Mouse (Mus musculus) neural tube, embryonic 12.5 days (tissue): Measurements from ENCODE around the gene Kank4. TPM values are rescaled to one million over a fixed set of nuclear protein-coding genes. Genes with fewer than 3 reads are reported as not detected.

Experiments
- ATAC-seq: fragments of 200-750 bp; cut with Nextera tagmentation; 2 replicates; pipeline ENCODE4 v1.8.0; 2017; ENCODE audit warnings: low read depth, mild to moderate bottlenecking, moderate TSS enrichment, moderate library complexity; ENCODE audit not compliant: low FRiP score
- H3K27ac ChIP-seq: fragments of 300-500 bp; sonication (generic); 2 replicates; pipeline ENCODE4 v1.5.1; 2016
- H3K27me3 ChIP-seq: fragments of 300-500 bp; sonication (generic); replicated peaks from 2 replicates; pipeline ENCODE4 v1.6.1; 2016; ENCODE audit warnings: mild to moderate bottlenecking
- H3K36me3 ChIP-seq: fragments of 300-500 bp; sonication (generic); 2 replicates; pipeline ENCODE4 v1.6.1; 2016; ENCODE audit warnings: mild to moderate bottlenecking
- H3K4me1 ChIP-seq: fragments of 300-500 bp; sonication (generic); 2 replicates; pipeline ENCODE4 v1.6.1; 2016
- H3K4me2 ChIP-seq: fragments of 300-500 bp; sonication (generic); replicated peaks from 2 replicates; pipeline ENCODE4 v1.6.1; 2016; ENCODE audit warnings: mild to moderate bottlenecking
- H3K4me3 ChIP-seq: fragments of 300-500 bp; sonication (generic); 2 replicates; pipeline ENCODE4 v1.5.1; 2016
- H3K9ac ChIP-seq: fragments of 300-500 bp; sonication (generic); 2 replicates; pipeline ENCODE4 v1.6.1; 2016; ENCODE audit warnings: mild to moderate bottlenecking
- H3K9me3 ChIP-seq: fragments of 300-500 bp; sonication (generic); 2 replicates; pipeline ENCODE4 v1.6.1; 2016; ENCODE audit warnings: mild to moderate bottlenecking
- WGBS: fragments of 180-500 bp; shearing (Covaris S2); methylation state at CpG from one replicate; pipeline ENCODE4 v1.1.7; 2016; 5-methylcytosine and 5-hydroxymethylcytosine counted together
- polyA plus RNA-seq: library from polyadenylated mRNA; unstranded; fragments of >200 nt; fragmentation: Nextera tagmentation; extraction: Ambion mirVana; gene quantifications from 2 replicates; pipeline ENCODE4 v1.2.1, GENCODE M21; 2016

Gene Kank4
- polyA plus RNA-seq, 1 experiment from 2014 or later = 0.53 TPM

DNA sequence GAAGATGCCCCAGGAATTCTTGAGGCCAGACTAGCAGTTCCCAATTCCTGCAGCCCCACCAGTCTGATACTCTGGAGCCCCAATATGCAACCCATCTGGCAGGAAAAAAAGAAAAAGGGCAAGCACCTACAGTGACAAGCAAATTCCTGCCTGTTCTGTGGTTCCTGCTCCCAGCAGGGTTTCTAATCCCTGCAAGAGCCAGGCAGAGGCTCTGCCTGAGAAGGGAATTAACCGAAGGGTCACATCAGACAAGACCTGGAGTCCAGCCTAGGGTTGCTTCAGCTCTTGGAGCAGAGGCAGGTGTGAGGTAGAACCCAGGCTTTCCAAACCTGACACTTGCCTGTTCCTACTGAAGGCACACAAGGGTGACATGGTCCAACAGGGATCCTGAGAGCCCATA lies 26.6 kb downstream of the Kank4 start:
- no peak overlapping the region for H3K4me2 ChIP-seq
- H3K4me1 ChIP-seq = peaks cover 5% of the 10 kb centered on the region
- no peak overlapping the region for H3K4me3 ChIP-seq
- H3K36me3 ChIP-seq = no peaks in the 10 kb centered on the region
- no peaks in the 10 kb centered on the region for H3K27me3 ChIP-seq
- H3K9ac ChIP-seq = no peak overlapping the region
- no peak overlapping the region for H3K27ac ChIP-seq
- ATAC-seq = no peak
- no peaks in the 10 kb centered on the region for H3K9me3 ChIP-seq
- WGBS = 56% methylated on average over 1 of the region's 1 CpGs

- 11% methylated on average over 10 of the region's 10 CpGs for WGBS
- ATAC-seq = no peak
- Histone ChIP-seq H3K27me3 (no peaks in the 10 kb centered on the region), H3K27ac (no peak overlapping the region), H3K9me3 (no peaks in the 10 kb centered on the region), H3K36me3 (no peaks in the 10 kb centered on the region), H3K4me2 (peak overlapping the region; percentile 55), H3K4me3 (peak overlapping the region; percentile 13; the same call in 1 of the 2 replicates), H3K4me1 (peaks cover 5% of the 10 kb centered on the region), H3K9ac (peak overlapping the region; percentile 17; the same call in 1 of the 2 replicates)
These were observed 27.5 kb downstream of the Kank4 start for GRCm38 (mm10) chr4:98789861-98790311.

DNA sequence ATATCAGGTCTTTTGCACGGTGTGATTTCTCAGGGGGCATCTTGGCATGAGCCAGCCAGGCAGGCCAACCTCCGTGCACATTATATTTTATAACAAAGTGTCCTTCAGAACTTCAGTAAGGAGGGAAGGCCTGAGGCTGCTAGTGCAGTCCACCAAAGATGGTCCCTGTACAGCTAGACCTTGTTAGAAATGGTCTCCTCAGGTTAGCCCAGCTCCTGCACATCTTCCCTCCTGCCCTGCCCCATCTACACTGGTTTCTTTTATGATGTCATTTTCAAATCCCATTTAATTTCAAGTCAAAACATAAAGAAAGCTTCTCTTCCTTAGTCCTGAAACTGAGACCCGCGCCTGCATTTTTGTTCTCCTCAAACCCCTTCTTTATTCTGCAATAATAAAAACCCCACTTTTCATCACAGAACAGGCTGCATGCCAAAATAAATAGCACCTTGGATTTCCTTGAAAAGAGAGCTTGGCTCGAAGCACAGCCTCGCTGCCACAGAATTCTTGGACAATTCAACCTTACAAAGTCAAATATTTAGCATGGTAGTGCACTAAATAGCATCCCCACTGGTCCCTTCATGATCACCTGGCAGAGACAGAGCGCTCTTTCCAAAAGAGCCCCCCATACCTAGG lies 28.1 kb downstream of the Kank4 start:
- H3K4me3 ChIP-seq = 0 out of 2 replicates have a peak overlapping the region, but pooled peaks have one; percentile 12
- H3K27ac ChIP-seq = no peak overlapping the region
- no peak for ATAC-seq
- no peak overlapping the region for H3K9ac ChIP-seq
- no peaks in the 10 kb centered on the region for H3K36me3 ChIP-seq
- H3K27me3 ChIP-seq = no peaks in the 10 kb centered on the region
- no peaks in the 10 kb centered on the region for H3K9me3 ChIP-seq
- WGBS = 75% methylated on average over 7 of the region's 7 CpGs
- H3K4me1 ChIP-seq = peaks cover 5% of the 10 kb centered on the region; the same call in 1 of the 2 replicates
- peak overlapping the region; percentile 55 for H3K4me2 ChIP-seq

- WGBS = 16% methylated on average over 3 of the region's 3 CpGs
- Histone ChIP-seq H3K4me3 (no peak overlapping the region), H3K4me1 (peaks cover 5% of the 10 kb centered on the region; the same call in 1 of the 2 replicates), H3K27me3 (no peaks in the 10 kb centered on the region), H3K9me3 (no peaks in the 10 kb centered on the region), H3K36me3 (no peaks in the 10 kb centered on the region), H3K4me2 (no peak overlapping the region), H3K27ac (no peak overlapping the region), H3K9ac (no peak overlapping the region)
- ATAC-seq = no peak
These were observed 31.1 kb downstream of the Kank4 start for GRCm38 (mm10) chr4:98786281-98786680.

GRCm38 (mm10) chr4:98785851-98786250 lies 31.5 kb downstream of the Kank4 start:
- no peak overlapping the region for H3K9ac ChIP-seq
- no peak overlapping the region for H3K27ac ChIP-seq
- no peaks in the 10 kb centered on the region for H3K27me3 ChIP-seq
- 20% methylated on average over 8 of the region's 8 CpGs for WGBS
- H3K9me3 ChIP-seq = no peaks in the 10 kb centered on the region
- no peak overlapping the region for H3K4me3 ChIP-seq
- ATAC-seq = no peak
- H3K4me1 ChIP-seq = peaks cover 5% of the 10 kb centered on the region; the same call in 1 of the 2 replicates
- no peaks in the 10 kb centered on the region for H3K36me3 ChIP-seq
- H3K4me2 ChIP-seq = no peak overlapping the region

- H3K27ac ChIP-seq = no peak overlapping the region
- peaks cover 9% of the 10 kb centered on the region for H3K4me1 ChIP-seq
- 13% methylated on average over 16 of the region's 16 CpGs for WGBS
- H3K4me3 ChIP-seq = no peak overlapping the region
- peaks cover 3% of the 10 kb centered on the region; the same call in 1 of the 2 replicates for H3K27me3 ChIP-seq
- H3K9ac ChIP-seq = no peak overlapping the region
- ATAC-seq = no peak
- H3K36me3 ChIP-seq = no peaks in the 10 kb centered on the region
- peak overlapping the region; percentile 43 for H3K4me2 ChIP-seq
- H3K9me3 ChIP-seq = no peaks in the 10 kb centered on the region
These were observed 39.1 kb downstream of the Kank4 start for GRCm38 (mm10) chr4:98778219-98778618.

GRCm38 (mm10) chr4:98777464-98777863 lies 39.9 kb downstream of the Kank4 start:
- WGBS = 82% methylated on average over 6 of the region's 6 CpGs
- peaks cover 9% of the 10 kb centered on the region for H3K4me1 ChIP-seq
- no peaks in the 10 kb centered on the region for H3K9me3 ChIP-seq
- ATAC-seq = no peak
- no peaks in the 10 kb centered on the region for H3K36me3 ChIP-seq
- H3K9ac ChIP-seq = no peak overlapping the region
- peaks cover 3% of the 10 kb centered on the region; the same call in 1 of the 2 replicates for H3K27me3 ChIP-seq
- no peak overlapping the region for H3K4me3 ChIP-seq
- no peak overlapping the region for H3K4me2 ChIP-seq
- H3K27ac ChIP-seq = no peak overlapping the region

DNA sequence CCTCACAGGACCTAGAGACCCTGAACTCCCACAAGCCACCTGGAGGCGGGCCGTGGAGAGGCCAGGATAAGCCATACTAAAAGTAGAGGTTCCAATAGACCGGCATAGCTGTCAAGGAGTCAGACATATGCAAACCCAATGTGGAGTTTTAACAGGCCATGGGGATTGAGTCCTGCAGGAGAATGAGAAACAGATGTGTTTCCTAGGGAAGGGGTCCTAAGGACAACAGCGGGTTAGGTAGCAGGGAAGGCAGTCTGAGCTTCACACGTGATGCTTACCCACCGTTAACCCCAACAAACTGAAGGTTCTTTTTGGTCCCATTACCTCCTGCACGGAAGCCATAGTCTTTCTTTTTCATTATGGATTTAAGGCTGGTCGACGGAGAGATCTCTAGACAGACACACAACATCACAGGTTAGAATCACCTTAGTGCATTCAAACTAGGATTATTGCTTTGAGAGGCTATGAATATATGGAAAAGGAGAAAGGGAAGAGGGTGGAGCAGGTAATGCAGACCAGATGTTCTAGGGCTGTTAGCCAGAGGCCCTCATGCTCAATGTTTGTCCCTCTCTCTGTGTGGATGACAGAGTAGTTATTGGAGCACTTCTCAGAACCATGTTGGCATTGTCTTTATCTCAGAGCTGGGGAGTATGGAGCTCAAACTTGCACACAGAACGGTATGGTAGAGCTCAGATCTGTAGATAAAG lies 40.5 kb downstream of the Kank4 start:
- H3K27ac ChIP-seq = no peak overlapping the region
- 83% methylated on average over 10 of the region's 10 CpGs for WGBS

GRCm38 (mm10) chr4:98773785-98774184 lies 43.6 kb downstream of the Kank4 start:
- Histone ChIP-seq H3K27ac (no peak overlapping the region), H3K27me3 (no peaks in the 10 kb centered on the region), H3K4me2 (no peak overlapping the region), H3K9me3 (no peaks in the 10 kb centered on the region), H3K4me1 (peaks cover 9% of the 10 kb centered on the region), H3K36me3 (no peaks in the 10 kb centered on the region), H3K4me3 (no peak overlapping the region), H3K9ac (no peak overlapping the region)
- ATAC-seq = no peak
- 93% methylated on average over 5 of the region's 5 CpGs for WGBS

More for the DNA sequence above, 40.5 kb downstream of the Kank4 start:
- H3K27me3 ChIP-seq = peaks cover 3% of the 10 kb centered on the region; the same call in 1 of the 2 replicates
- no peak for ATAC-seq
- no peak overlapping the region for H3K4me2 ChIP-seq
- no peaks in the 10 kb centered on the region for H3K9me3 ChIP-seq
- no peak overlapping the region for H3K4me3 ChIP-seq
- H3K36me3 ChIP-seq = no peaks in the 10 kb centered on the region
- no peak overlapping the region for H3K9ac ChIP-seq
- peaks cover 9% of the 10 kb centered on the region for H3K4me1 ChIP-seq

DNA sequence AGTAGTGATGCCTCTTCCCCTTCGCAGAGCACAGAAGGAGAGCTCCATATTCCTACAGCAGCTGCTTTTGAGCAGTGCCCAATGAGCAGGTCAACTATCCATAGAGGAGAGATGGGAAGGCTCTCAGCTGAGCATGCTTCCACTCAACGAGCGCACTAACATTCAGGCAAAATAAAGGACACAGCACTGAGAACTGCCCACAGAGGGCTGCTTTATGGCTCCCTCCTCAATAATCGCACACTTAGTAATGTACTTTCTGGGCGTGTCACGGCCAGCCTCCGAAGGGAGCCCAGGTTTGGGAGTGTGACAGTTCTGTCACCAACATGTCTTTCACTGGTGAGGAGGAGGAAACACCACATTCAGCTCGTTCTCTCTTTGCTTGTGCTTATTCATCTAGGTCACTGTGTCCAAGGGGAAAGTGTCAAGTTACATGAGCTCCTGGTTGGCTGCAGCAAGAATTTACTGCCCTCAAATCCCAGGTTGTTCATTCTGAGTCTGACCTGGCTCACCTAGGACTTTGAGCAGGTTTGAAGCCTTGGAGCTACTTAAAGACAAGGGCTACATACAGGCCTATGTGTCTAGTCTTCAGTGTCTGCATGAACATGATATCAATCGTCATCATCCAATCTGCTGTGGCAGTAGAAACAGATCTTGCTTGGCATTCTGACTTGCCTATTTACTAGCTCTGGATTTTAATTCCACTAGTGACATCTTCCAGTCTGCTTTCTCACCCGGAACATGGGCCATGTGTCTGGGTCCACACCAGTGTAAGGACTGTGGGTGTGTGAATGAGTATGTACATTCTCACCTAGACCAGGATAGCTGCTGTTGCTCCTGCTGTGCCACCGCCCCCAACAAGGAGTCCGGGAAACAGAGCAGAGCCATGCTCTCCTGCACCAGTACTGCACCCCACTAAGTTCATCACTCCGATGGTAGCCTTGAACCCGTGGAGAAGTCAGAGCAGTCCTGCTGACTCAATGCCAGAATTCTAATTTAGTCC lies 49.9 kb downstream of the Kank4 start:
- Histone ChIP-seq H3K4me2 (no peak overlapping the region), H3K4me1 (no peaks in the 10 kb centered on the region), H3K4me3 (no peak overlapping the region), H3K9ac (no peak overlapping the region), H3K9me3 (no peaks in the 10 kb centered on the region), H3K27ac (no peak overlapping the region), H3K27me3 (no peaks in the 10 kb centered on the region), H3K36me3 (no peaks in the 10 kb centered on the region)
- WGBS = 74% methylated on average over 14 of the region's 14 CpGs
- ATAC-seq = no peak

DNA sequence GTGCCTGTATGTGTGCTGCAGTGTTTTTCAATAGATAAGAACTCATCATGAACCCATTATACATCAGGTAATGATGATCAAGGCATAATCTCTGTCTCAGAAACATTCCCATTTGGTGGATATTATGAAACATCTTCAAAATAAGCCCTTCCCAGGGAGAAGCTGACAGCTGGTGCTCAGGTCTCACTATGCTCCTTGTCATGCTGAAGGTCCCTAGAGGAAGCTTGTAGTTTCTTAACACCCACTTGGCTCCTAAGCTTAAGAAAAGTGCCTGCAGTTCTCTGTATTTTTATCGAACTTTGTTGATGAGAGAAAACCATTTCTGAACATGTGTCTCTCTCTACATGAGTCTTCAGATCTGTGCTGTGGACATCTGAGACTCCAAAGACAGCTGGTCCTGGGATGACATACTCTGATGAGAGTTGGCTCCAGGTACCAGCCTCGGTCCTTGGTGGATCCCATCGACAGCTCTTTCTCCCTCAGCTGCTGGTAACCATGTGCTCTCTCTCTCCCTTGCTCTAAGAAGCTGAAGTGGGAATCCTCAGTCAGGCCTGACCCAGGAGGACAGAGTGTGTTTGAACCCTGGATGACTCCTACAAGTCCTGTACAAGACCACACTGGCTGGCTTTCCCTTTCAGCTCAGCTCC lies 58.3 kb downstream of the Kank4 start:
- H3K4me1 ChIP-seq = peaks cover 15% of the 10 kb centered on the region; the same call in 1 of the 2 replicates
- ATAC-seq = no peak
- H3K4me2 ChIP-seq = no peak overlapping the region
- no peaks in the 10 kb centered on the region for H3K36me3 ChIP-seq
- H3K27me3 ChIP-seq = no peaks in the 10 kb centered on the region
- H3K4me3 ChIP-seq = no peak overlapping the region
- WGBS = 80% methylated on average over 3 of the region's 3 CpGs
- H3K9ac ChIP-seq = no peak overlapping the region
- H3K27ac ChIP-seq = no peak overlapping the region
- no peaks in the 10 kb centered on the region for H3K9me3 ChIP-seq
